Mouse (Mus musculus) WW6 (cell line): ENCODE results near the gene Apoe.

Experiments used
- DNase-seq: peaks from one replicate; pipeline ENCODE4 v3.0.0-alpha.2; 2013; ENCODE audit warnings: low read depth, low spot score

The Apoe gene

DNA sequence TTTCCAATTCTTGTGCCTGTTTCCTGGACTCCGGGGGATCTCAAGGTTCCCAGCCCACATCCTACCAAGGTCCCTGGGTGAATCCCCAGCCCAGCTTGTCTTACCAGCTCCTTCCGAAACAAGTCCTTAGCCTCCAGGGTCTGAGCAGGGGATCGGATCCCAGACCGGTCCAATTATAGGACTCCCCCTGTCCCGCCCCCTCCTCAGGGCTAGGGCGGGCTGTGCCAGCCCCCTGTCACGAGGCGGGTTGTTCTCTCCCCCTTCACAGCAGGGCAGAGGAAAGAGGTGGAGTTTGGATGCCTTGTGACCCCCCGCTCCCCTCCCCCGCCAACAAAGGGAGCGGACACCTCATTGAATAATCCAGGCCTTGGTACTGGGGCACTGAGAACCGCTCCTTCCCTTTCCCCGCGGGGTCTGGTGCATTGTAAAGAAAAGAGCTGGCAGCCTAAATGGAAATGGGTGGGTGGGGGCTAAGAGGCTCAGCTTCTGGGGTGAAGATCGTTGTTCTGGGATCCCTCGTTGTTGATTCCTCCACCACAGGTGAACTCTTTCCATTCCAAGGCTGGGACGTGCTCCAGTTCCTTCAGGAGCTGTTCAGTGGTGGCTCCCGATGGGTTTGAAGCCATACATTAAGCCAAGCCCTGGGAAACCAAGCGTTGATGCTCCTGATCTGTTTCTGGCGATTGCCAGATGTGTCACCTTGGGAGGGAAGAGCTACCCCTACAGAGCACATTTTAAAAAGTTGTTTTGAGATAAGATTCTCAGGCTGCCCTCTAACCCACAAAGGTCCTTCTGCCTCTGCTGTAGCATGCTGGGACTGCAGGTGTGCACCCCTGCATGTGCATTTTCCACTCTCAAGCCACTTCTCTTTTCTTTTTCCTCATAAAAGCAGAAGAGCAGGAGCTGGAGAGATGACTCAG is at the start of gene Apoe:
Gene Apoe, minus strand, starts transcription at position 282 of the 920 bp plus-strand sequence.
- no peak for DNase-seq

DNA sequence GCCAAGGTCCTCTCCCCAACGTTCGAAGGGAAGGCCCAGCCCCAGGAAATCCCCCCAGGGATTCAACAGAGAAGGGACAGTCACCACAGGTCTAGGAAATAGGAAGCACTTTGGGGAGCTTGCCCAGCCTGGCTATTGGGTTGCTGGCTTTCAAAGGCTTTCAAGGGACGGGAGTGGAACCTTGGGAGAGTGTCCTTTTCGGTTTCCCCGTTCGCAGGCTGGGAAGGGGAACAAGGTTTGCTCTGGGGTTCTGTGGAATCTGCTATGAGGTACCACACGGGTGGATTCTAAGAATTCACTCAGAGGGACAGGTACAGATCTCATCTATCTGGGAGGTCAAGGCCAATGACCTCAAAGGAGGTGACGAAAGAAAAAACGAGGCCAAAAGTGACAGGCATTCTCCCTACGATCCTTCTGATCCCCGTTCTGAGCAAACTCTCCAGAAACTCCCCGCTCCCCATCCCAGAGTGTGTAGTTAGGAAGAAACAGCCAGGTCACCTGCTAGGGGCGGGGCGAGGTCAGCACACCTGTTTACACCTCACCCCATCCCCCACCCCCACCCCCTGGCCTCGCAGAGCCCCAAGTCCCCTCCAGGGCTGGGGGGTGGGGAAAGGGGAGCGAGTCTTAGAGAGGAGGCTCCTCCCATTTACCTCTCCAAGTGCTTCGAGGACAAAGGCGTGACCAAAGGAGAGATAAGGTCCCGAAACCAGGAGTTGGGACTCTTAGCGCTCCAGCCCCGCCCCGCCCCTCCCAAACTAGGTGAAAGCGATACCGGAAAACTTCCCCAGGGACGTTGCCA is 48.6 kb upstream of the Apoe start:
- no peak for DNase-seq

DNA sequence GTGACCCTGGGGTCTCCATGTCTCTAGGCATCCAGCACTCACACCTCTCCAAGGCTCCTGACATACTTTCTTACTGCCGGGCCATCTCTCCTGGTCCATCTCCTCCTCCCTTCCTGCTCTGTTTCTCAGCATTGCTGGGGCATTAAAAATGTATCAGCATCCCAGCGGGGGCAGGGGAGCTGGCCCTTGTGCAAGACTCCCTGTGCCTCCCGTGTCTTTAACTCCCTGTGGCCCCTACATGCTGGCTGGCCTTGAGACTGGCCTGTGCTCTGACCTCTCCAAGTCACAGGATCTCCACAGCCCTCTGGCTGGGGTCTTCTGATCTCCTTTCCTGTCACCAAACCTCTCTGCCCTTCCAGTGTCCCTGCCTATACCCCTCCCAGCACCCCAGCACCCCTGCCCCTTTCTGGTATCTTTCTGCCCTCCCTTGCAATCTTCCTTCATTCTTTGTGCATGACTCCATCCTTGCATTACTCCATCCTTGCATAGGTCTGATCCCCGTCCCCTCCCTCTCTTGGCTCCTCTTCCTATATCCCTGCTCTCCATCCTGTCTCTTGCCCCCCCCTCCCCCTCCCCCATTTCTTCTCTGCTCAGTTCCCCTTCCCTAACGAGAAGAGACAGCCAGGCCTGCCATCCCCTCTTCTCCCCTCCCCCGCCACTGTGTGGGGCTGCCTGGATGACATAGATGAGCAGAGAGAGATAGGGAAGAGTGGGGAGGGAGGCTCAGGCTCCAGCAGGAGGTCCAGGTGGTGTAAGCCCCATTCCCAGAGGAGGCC is 47.6 kb upstream of the Apoe start:
- DNase-seq = no peak

DNA sequence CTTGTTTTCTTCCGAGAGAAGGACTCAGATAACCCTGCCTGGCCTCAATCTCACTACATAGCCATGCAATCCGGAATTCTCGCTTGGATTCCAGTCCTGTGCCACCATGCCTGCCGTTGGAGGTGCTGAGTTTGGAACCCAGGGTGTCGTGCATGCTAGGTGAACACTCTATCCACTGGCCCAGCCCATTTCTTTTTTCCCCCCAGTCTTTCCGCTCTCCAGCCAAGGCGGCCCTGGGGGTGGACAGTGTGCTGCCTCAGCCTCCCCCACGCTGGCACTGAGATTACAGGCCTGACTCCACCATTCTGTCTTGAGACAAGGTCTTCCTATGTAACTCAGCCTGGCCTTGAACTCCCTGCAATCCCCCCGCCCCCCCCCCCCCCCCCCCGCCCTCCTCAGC is 47.0 kb upstream of the Apoe start:
- no peak for DNase-seq

DNA sequence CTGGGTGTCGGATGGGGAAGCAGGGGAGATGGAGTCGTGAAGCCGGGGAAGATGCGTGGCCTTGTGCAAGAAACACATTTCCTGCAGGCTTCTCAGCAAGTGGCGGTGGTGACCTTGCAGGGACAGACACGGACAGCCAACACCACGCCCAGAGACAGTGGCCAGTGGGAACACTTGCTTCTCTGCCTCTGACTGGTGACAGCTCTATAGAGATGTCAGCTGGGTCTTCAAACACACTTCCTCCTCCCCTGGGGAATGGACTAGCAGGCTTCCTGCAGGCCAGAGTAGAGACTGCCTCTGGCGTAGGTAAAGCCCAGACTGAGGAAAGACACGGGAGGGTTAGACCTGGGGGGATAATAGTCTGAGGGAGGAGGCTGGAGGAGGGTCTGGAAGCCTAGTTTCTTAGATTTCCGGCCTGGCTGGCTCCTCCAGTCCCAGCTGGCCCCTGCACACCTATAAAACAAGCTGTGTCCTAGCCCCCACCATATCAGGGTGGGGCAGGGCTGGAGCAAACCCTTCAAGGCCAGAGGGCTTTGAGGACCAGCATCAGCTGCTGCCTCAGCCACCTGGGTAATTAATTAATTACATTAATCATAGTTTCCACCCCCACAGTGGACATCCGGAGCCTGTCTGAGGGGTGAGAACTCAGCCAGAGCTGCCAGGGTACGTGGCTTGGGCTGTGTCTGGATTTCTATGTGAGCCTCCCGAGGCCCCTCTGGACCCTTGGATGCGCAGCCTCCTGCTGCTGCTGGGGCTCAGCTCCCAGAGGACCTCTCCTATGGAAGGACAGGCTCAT is 45.8 kb upstream of the Apoe start:
- DNase-seq = no peak

DNA sequence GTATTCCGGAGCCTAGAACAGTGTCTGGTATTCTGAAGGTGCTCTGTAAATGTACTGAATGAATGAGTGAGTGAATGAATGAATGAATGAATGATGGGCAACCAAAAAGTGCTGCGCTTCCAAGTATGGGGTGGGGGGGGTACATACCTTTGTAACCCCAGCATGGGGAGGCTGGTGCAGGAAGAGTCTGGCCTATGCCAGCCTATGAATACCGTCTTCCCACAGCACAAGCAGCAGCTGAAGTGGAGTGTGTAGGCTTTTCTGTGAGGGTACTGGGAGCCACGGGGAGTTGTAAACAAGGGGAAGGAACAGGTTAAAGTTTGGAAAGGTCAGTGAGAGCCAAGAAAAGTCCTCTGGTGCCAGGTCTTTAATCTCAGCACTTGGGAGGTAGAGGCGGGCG is 44.8 kb upstream of the Apoe start:
- DNase-seq = no peak

DNA sequence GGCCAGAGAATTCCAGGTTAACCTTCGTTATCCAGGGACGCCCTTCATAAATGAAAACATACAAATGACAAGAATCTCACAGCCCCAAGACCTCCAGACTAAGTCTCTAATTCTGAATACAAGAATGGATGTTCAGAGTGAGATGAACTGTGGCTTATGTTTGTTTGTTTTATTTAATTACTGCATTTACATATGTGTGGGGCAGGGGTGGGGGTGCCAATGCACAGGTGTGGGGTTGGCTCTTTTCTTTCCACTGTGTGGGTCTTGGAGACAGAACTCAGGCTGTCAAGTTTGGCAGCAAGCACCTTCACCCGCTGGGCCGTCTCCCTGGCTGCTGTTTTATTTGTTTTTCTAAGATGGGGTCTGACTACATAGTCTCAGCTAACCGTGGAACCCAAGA is 43.5 kb upstream of the Apoe start:
- no peak for DNase-seq

DNA sequence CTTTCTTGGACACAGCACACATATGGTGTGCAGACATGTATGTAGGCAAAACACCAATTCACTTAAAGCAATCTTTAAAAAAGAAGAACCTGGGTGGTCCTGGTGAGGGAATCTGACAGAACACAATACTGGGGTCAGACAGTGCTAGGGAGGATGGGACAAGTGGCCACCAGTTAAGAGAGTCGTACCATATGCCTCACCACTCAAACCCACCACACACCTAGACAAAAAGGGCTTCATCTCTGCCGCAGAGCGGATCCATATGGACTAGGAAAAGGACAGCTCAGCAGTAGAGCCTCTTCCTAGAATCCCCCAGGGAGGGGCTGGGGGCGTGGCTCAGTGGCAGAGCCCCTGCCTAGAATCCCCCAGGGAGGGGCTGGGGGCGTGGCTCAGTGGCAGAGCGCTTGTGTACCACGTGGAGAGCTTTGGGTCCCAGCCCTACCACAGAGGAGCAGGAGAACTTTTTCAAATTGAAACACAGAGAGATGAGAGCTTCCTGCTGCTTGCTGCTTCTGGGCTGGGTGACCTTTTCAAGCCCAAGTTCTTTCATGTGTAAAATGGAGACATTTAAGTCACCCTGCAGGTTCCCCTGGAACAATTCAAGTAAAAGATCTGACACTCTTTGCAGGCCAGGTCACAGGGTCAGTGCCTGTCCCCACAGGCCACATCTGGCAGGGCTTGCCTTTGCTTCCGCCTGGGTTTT is 42.5 kb upstream of the Apoe start:
- DNase-seq = peak; percentile 78

DNA sequence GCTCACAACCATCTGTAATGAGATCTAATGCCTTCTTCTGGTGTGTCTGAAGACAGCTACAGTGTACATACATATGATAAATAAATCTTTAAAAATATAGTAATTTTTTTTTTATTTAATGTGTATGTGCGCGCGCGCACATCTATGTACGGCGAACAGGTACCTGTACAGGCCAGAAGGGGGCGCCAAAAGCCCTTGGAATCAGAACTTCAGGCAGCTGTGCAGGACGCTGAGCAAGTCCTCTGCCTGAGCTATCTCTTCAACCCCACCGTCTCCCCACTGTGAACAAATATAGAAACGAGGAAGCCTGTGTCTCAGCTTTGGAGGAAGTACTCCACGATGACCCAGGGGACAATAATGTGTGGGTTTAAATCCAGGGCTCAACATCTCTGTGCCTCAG is 41.3 kb upstream of the Apoe start:
- no peak for DNase-seq

DNA sequence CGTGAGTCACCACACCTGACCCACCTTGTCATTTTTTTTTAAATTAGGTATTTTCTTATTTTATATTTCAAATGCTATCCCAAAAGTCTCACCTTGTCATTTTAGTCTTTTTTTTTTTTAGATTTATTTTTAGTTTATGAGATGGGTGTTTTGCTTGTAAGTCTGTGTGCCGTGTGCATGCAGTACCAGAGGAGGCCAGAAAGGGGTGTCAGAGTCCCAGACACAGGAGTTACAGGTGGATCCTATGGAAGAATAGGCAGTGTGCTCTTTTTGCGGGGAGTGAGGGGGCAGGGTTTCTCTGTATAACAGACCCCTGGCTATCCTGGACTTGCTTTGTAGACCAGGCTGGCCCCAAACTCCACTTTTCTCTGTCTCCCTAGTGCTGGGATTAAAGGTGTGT is 39.8 kb upstream of the Apoe start:
- DNase-seq = no peak

DNA sequence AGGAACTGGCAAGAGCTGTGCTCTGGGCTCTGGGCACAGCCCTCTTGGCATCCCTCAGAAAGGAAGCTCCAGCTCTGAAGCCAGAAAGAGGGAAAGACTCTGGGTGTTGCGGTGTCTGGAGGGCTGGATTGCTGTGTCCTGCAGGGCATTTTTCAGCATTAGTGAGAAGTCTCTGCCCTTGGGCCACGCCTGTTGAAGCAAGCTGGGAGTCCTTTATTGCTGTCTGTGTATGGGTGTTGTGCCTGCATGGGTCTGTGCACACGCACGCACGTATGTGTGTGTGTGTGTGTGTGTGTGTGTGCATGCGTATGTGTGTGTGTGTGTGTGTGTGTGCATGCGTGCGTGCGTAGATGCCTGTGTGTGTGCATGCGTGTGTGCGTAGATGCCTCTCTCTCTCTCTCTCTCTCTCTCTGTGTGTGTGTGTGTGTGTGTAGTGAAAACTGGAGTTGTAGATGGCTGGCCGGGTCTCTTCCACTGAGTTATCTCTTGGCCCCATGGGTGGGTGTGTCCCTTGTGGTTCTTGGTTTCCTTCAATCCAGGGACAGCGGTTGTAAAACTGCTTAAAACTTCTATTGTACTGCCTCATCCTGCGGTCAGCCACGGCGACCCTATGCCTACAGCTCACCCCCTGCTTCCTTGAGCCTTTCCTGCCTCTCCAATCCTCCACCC is 37.5 kb upstream of the Apoe start:
- no peak for DNase-seq

DNA sequence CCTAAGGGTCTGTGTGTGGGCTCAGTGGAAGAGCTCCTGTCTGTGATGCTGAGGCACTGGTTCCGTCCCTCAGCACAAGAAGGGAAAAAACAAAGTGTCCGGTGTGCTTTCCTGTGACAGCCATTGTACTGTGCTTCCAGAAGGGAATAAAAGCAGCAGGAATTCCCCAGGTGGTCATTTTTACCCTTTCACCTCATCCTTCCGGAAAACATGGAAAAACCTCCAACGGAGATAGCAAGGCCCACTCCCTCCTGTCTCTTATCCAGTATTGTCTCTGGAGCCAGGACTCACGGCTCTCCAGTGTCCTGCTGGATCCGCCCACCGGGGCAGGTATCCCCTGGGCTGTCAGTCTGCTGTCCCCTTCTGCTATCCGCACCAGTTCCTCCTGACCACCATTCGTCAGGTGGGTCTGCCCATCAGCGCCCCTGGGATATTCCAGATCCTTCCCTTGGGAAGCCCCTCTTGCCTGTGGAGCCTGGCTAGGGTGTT is 35.2 kb upstream of the Apoe start:
- no peak for DNase-seq

DNA sequence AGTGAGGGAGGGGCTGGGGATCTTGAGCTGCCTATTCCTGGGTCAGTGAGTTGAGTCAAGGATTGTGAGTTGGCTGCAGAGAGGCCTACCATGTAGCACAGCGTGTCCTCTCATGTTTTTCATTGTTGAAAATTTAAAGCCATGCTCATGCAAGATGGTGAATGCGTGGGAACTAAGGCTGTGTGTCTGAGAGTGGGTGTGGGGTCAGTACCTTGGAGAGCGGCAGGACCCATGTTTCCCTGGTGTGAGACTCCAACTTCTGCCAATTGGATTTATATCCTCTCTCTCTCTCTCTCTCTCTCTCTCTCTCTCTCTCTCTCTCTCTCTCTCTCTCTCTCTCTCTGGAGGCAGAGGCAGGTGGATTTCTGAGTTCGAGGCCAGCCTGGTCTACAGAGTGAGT is 27.6 kb upstream of the Apoe start:
- DNase-seq = no peak

DNA sequence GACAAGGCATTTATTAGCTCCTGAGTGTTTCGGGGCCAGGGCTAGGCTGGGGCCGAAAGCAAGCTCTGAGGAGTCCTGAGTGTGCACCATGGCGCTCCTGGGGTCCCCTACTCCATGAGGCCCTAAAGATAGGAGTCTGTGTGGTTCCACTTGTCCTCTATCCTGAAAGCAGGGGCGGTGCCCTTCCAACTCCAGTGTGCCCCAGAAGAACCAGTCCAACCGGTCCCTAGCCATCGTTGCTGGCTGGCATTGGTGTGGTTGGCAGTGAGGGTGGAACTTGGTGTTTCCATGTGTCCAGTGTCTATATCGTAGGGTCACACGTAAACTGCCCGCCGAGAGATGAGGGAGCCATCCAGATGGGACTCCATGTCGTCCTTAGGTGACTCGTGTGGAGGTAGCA is 25.2 kb upstream of the Apoe start:
- DNase-seq = no peak

DNA sequence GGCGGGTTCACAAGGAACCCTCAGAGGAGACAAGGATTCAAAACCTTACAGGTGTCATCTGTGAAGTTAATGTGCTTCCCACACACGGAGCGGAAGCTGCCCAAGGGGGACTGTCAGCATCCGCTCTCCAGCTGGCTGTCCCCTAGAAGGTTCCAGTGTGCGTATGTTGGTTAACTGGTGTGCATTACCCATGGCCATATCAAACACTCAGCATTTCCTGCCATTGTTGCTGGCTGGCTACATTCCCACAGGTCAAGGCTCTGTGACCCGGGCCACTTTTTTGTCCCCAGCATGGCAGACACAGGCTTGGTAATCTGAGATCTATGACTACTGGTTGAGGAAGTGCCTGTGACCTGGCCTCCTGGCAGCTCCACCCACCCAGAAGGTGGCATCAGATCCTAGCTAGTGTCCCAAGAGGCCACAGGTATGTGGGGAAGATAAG is 23.8 kb upstream of the Apoe start:
- no peak for DNase-seq

DNA sequence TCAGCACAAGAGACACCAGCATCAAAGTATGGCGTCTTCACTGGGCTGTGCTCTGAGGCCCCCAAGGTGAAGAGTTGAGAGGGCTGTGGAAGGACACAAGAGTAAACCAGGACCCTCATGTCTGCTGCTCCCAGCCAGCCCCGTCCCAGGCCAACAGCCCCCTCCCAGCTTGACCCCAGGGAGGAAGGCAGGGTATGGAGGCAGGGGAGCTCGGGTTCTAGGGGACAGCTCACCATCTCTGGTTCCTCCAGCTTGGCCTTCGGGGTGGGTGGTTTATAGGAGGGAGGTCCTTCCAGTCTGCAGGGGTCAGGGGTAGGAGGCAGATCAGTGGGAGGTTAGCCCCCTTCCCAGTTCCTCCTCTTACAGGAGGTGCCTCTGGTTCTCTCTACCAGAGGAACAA is 20.2 kb upstream of the Apoe start:
- DNase-seq = no peak

DNA sequence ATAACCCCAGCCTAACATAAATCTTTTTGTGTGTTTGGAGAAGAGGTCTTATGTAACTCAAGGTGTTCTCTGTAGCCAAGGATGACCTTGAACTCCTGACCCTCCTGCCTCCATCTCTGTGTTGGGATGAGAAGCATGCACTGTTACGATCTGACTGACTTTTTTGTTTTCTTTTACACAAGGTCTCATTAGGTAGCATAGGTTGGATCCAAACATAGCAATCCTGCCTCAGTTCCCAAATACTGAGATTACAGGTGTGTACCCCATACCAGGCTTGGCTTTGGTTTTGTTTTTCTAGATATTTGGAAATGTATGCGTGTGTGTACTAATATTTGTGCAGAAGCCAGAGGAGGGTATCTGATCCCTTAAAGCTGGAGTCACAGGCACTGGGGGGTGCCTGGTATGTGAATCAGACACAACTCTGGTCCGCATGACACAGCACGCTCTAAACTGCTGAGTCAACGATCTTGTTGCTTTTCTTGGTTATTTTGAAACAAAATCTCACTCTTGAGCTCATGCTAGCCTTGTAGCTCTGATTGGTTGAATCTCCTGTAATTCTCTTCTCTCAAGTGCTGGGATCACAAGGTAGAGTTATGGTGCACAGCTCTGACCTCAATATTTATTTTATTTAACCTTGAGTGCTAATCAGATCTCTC is 19.4 kb upstream of the Apoe start:
- DNase-seq = no peak

DNA sequence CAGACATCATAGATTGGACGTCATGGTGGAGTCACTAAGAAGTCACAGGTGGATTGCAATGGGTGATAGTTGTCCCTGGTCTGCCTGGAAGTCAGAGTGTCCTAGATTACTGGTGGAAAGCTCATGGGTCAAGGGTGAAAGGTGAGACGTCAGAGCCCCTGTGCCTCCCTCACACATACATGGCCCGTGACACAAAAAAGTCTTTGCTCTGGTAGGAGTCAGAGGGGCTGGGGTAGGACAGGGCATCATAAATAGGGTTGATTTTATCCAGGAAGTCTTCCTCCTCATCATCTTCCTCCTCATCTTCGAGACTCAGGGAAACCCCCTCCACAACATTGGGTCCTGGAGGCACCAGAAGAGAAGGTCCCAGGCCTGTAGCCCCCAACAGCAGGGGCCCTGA is 18.4 kb upstream of the Apoe start:
- DNase-seq = no peak

DNA sequence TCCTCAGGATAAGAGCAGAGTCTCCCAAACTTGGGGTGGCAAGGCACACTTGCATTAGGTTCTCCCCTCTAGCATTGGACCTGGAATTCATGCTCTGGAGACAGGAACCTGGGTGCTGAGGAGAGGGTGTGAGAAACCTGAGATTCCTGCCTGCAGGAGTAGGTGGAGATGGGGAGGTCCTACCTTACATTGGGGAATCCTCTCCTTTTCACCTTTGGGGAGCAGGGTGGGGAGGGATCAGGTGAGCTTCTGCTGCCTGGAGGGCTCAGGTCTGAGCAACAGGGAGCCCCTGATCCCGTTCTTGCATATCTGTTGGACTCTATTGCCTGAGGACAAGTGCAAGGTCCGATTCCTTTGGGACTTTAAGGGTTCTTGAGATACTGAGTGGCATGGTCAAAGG is 17.8 kb upstream of the Apoe start:
- DNase-seq = no peak
